Mouse (Mus musculus): ENCODE measurements around the gene 1700019A02Rik.

- TF ChIP-seq POLR2A (IDR thresholded peaks at IDR 0.05; ENCODE audit: insufficient read depth, low read depth, low read length) (no peak), CTCF (IDR thresholded peaks at IDR 0.05; ENCODE audit: insufficient read depth, low read depth, low read length) (no peak)
Observed at GRCm38 (mm10) chr1:53224775-53225174, 37.3 kb upstream of the 1700019A02Rik start.

Data from olfactory bulb, adult 2 months (tissue).